Mouse (Mus musculus): ENCODE measurements around the gene 2810408A11Rik.

DNA sequence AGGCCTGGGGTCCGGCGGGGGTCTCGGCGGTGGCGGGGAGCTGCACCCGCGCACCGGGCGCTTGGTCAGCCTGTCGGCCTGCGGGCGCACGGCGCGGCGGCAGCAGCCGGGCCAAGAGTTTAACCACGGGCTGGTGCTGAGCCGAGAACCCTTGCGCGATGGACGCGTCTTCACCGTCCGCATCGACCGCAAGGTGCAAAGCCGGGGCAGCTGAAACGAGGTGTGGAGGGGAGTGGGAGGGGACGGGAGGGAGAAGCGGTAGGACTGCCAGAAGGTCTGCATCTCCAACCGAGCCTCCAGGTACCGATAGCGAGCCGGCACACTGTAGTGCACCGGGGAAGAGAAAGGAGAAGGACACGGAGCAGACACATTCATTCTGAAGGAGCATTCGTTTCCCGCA lies 1.2 kb upstream of the 2810408A11Rik start:
- TF ChIP-seq POLR2A (IDR thresholded peaks at IDR 0.05; ENCODE audit: insufficient read length, low read depth) (no peak), MYOG (IDR thresholded peaks at IDR 0.05; ENCODE audit: control insufficient read depth in 1 of 3, insufficient read depth in 1 of 3, insufficient read length in 2 of 3, low read depth in 2 of 3) (peak in 1 of 3 experiments; percentile 14), MYOD1 (IDR thresholded peaks at IDR 0.05; ENCODE audit: control insufficient read depth in 1 of 3, insufficient read length in 2 of 3, low read depth in 2 of 3) (no peak), REST (IDR thresholded peaks at IDR 0.05; ENCODE audit: insufficient read depth, insufficient read length) (no peak), MAX (IDR thresholded peaks at IDR 0.05; ENCODE audit: low read depth) (no peak), USF1 (IDR thresholded peaks at IDR 0.05; ENCODE audit: low read depth) (no peak)
